Mouse (Mus musculus): ENCODE data around the gene Gm17482.

GRCm38 (mm10) chr6:115232562-115232961 is 5.4 kb downstream of the Gm17482 start:
- TF ChIP-seq CTCF (IDR thresholded peaks at IDR 0.05; ENCODE audit: low read depth): no peak
- no peak for TF ChIP-seq EP300 (IDR thresholded peaks at IDR 0.05; ENCODE audit: low read depth)

Data from liver, embryonic 14.5 days (tissue).